Mouse (Mus musculus): Measurements from ENCODE around the gene Aldh3a1. TPM values are rescaled to one million over a fixed set of nuclear protein-coding genes. Genes with fewer than 3 reads are reported as not detected.
A peak's percentile ranks its signal among the peaks of the same experiment; 100 is the strongest.

Aldh3a1 gene
- polyA plus RNA-seq, 1 experiment from 2014 or later = 0.45 TPM

DNA sequence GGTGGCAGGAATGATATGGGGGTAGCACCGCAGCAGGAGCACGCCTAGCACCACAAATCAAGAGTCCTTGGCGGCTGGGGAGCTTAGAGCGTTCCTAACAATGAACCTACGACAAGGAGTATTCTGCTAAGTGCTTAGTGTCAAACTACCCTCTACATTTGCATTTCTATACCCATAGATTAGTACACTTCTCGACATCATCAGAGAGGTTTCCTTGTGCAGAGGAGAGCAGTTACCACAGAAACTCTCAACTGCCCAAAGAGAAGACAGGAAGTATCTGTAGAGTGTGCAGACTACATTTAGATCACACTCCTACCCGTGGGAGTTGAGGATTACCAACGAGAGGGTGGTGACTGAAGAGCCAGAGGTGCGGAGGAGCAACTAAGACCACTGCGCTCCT, 44.4 kb downstream of the Aldh3a1 start:
- no peak overlapping the region for H3K27ac ChIP-seq (replicated peaks in 1 of 2; ENCODE audit: control insufficient read depth in 1 of 2, insufficient read depth in 1 of 2, low read depth in 2 of 2, low read length in 2 of 2)
- H3K36me3 ChIP-seq (ENCODE audit: control insufficient read depth, insufficient read depth, low read length) = peaks cover 75% of the 10 kb centered on the region
- H3K4me1 ChIP-seq (ENCODE audit: control insufficient read depth in 2 of 2, insufficient read depth in 2 of 2, low read length in 2 of 2) = peaks cover 9 to 10% of the 10 kb centered on the region in 2 experiments; a peak in 3 of 4 replicates
- ATAC-seq (ENCODE audit: insufficient number of reproducible peaks, insufficient read depth, low FRiP score, low read depth) = no peak
- 70% methylated on average over 10 of the region's 10 CpGs for WGBS
- H3K9ac ChIP-seq (ENCODE audit: low read length) = no peak overlapping the region
- no peak overlapping the region for H3K4me3 ChIP-seq (ENCODE audit: control insufficient read depth in 1 of 2, insufficient read depth in 1 of 2, low read depth in 1 of 2, low read length in 2 of 2)
- no peak overlapping the region for H3K4me2 ChIP-seq (ENCODE audit: low read length)
- no peaks in the 10 kb centered on the region for H3K27me3 ChIP-seq (ENCODE audit: control insufficient read depth, insufficient read depth, low read length)
- no peaks in the 10 kb centered on the region for H3K9me3 ChIP-seq (ENCODE audit: control insufficient read depth, low read length)

DNA sequence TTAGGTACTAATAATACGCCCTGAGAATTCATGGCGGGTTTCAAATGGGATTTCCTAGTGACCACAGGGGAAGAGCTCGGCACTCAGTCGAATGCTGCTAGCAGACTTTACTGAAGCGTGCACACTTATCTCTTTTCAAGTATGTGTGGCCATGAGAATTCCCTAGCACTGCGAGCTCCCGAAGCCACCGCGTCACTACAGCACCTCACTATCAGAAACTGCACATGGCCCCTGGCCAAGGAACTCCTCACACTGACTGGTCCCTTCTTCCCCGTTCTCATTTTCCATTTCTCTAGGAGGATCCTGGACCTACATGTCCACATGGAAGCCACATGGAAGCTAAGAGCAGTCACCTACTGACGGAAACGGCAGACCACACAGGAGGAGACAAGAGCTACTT, 45.5 kb downstream of the Aldh3a1 start:
- 28% methylated on average over 12 of the region's 12 CpGs for WGBS
- Histone ChIP-seq H3K27me3 (ENCODE audit: control insufficient read depth, insufficient read depth, low read length) (no peaks in the 10 kb centered on the region), H3K27ac (replicated peaks in 1 of 2; ENCODE audit: control insufficient read depth in 1 of 2, insufficient read depth in 1 of 2, low read depth in 2 of 2, low read length in 2 of 2) (peak overlapping the region in 1 of 2 experiments; percentile 4; a peak in 1 of 4 replicates), H3K9ac (ENCODE audit: low read length) (no peak overlapping the region), H3K9me3 (ENCODE audit: control insufficient read depth, low read length) (no peaks in the 10 kb centered on the region), H3K4me2 (ENCODE audit: low read length) (peak overlapping the region; percentile 4; the same call in 1 of the 2 replicates), H3K36me3 (ENCODE audit: control insufficient read depth, insufficient read depth, low read length) (peaks cover 78% of the 10 kb centered on the region), H3K4me1 (ENCODE audit: control insufficient read depth in 2 of 2, insufficient read depth in 2 of 2, low read length in 2 of 2) (peaks cover 9 to 12% of the 10 kb centered on the region in 2 experiments; a peak in 3 of 4 replicates), H3K4me3 (ENCODE audit: control insufficient read depth in 1 of 2, insufficient read depth in 1 of 2, low read depth in 1 of 2, low read length in 2 of 2) (no peak overlapping the region)
- 0 out of 2 replicates have a peak, but pooled peaks have one; percentile 43 for ATAC-seq (ENCODE audit: insufficient number of reproducible peaks, insufficient read depth, low FRiP score, low read depth)

DNA sequence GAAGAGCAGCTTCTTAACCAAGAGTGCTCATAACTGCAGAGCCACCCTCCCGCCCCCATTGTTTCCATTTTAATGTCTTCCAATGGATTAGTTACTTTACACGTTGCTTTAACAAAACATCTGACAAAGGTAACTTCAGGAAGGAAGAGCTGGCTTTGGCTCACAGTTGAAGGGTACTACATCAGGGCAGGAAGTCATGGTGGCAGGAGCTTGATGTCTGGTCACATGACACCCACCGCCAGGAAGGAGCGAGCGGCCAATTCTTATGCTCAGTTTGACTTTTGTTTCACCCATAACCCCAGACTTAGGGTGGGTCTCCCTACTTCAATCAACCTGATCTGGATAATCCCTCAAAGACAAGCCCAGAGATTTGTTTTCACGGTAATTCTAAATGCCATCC, 51.8 kb downstream of the Aldh3a1 start:
- H3K9ac ChIP-seq (ENCODE audit: low read length) = no peak overlapping the region
- no peaks in the 10 kb centered on the region for H3K9me3 ChIP-seq (ENCODE audit: control insufficient read depth, low read length)
- 91% methylated on average over 6 of the region's 6 CpGs for WGBS
- H3K27me3 ChIP-seq (ENCODE audit: control insufficient read depth, insufficient read depth, low read length) = no peaks in the 10 kb centered on the region
- ATAC-seq (ENCODE audit: insufficient number of reproducible peaks, insufficient read depth, low FRiP score, low read depth) = no peak
- H3K4me2 ChIP-seq (ENCODE audit: low read length) = no peak overlapping the region
- peaks cover 90% of the 10 kb centered on the region for H3K36me3 ChIP-seq (ENCODE audit: control insufficient read depth, insufficient read depth, low read length)
- no peak overlapping the region for H3K27ac ChIP-seq (replicated peaks in 1 of 2; ENCODE audit: control insufficient read depth in 1 of 2, insufficient read depth in 1 of 2, low read depth in 2 of 2, low read length in 2 of 2)
- no peak overlapping the region for H3K4me3 ChIP-seq (ENCODE audit: control insufficient read depth in 1 of 2, insufficient read depth in 1 of 2, low read depth in 1 of 2, low read length in 2 of 2)
- H3K4me1 ChIP-seq (ENCODE audit: control insufficient read depth in 2 of 2, insufficient read depth in 2 of 2, low read length in 2 of 2) = peaks cover 0 to 2% of the 10 kb centered on the region in 2 experiments; a peak in 1 of 4 replicates

DNA sequence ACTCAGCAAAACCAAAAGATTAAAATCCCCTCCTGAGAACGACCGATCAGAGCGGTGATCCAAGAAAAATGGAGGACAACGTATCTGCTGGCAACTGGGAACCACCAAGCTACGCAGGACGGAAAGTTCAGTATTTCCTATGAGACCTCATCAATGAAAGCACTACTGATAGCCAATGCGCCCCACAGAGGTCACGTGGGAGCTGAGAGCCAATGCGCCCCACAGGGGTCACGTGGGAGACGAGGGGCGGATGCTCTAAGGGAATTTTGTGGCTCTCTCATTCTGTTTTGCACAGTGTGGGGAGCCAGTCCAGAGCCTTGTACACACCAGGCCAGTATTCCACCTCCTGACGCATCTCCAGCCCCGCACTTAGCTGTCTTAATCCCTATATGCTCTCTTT, 55.2 kb downstream of the Aldh3a1 start:
- Histone ChIP-seq H3K4me1 (ENCODE audit: control insufficient read depth in 2 of 2, insufficient read depth in 2 of 2, low read length in 2 of 2) (0 out of 4 replicates have a peak, but pooled peaks cover 0 to 9% of the 10 kb centered on the region in 2 experiments), H3K4me2 (ENCODE audit: low read length) (no peak overlapping the region), H3K9me3 (ENCODE audit: control insufficient read depth, low read length) (no peaks in the 10 kb centered on the region), H3K36me3 (ENCODE audit: control insufficient read depth, insufficient read depth, low read length) (peaks cover 68% of the 10 kb centered on the region), H3K9ac (ENCODE audit: low read length) (no peak overlapping the region), H3K27me3 (ENCODE audit: control insufficient read depth, insufficient read depth, low read length) (no peaks in the 10 kb centered on the region), H3K4me3 (ENCODE audit: control insufficient read depth in 1 of 2, insufficient read depth in 1 of 2, low read depth in 1 of 2, low read length in 2 of 2) (no peak overlapping the region), H3K27ac (replicated peaks in 1 of 2; ENCODE audit: control insufficient read depth in 1 of 2, insufficient read depth in 1 of 2, low read depth in 2 of 2, low read length in 2 of 2) (no peak overlapping the region)
- 94% methylated on average over 14 of the region's 14 CpGs for WGBS
- ATAC-seq (ENCODE audit: insufficient number of reproducible peaks, insufficient read depth, low FRiP score, low read depth) = no peak

DNA sequence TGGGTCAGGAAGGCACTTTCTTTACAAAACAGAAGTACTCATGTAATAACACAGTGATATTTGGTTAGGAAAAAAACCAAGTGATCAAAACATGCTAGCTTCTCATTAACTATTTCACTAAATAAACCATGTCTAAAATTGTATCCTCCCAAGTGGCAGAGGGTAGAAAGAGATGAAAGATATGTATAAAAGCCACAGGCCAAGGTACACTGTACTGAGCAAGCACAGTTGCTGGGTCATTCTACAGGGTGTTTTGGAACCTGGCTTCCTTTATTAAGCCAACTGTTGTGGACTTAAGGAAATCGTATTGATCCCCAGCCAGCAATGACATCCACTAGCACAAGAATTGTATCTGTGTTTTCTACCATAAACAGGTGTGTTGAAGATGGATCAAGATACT, 56.5 kb downstream of the Aldh3a1 start:
- Histone ChIP-seq H3K27ac (replicated peaks in 1 of 2; ENCODE audit: control insufficient read depth in 1 of 2, insufficient read depth in 1 of 2, low read depth in 2 of 2, low read length in 2 of 2) (no peak overlapping the region), H3K4me1 (ENCODE audit: control insufficient read depth in 2 of 2, insufficient read depth in 2 of 2, low read length in 2 of 2) (0 out of 4 replicates have a peak, but pooled peaks cover 0 to 9% of the 10 kb centered on the region in 2 experiments), H3K4me3 (ENCODE audit: control insufficient read depth in 1 of 2, insufficient read depth in 1 of 2, low read depth in 1 of 2, low read length in 2 of 2) (no peak overlapping the region), H3K27me3 (ENCODE audit: control insufficient read depth, insufficient read depth, low read length) (no peaks in the 10 kb centered on the region), H3K4me2 (ENCODE audit: low read length) (no peak overlapping the region), H3K36me3 (ENCODE audit: control insufficient read depth, insufficient read depth, low read length) (peaks cover 56% of the 10 kb centered on the region), H3K9me3 (ENCODE audit: control insufficient read depth, low read length) (no peaks in the 10 kb centered on the region), H3K9ac (ENCODE audit: low read length) (no peak overlapping the region)
- 87% methylated on average over 1 of the region's 1 CpGs for WGBS
- no peak for ATAC-seq (ENCODE audit: insufficient number of reproducible peaks, insufficient read depth, low FRiP score, low read depth)

DNA sequence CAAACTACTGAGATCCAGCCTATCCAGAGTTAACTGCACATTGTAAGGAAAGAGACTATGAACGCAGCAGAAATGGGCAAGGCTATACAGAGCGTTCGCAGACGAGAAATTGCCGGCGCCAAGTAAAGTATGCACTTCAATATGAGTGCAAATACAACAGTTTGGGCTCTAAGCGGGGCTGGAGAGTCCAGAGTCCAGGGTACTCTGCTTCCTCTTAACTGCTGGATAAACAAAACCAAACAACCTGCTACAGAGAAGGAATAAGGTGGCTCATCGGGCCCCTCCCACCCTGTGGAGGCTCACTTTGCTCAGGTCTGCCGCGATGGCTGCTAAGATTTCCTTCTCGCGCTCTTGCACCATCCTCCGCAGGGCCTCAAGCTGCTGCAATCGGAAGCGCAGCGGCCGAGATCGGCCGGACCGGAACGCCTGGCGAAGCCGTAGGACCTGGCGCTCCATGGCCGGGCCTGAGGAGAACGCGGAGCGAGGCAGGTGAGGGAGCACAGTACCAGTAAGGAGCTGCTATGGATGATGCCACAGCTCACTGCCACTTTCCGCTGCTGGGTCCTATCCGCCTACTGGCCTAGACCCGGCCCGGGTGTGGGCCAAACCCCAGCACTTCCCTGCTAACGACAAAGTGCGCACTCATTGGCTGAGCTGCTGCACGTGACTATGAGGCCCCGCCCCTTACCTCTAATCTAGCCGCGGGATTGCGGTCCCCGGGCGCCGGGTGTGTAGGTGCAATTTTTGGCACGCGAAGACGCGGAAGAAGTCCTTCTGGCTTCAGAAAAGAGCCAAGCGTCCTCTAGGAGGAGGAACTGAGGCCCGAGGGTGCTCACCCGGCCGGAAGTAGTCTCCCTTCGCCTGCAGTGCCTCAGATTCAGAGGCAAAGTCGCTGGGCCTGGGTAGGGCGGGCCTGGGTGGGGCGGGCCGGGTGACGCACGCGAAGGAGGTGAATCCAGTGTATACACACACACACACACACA, 59.5 kb downstream of the Aldh3a1 start, which contains the start of gene Aldh3a2:
Gene Aldh3a2 (minus strand): TSS at position 914 of the 983 bp plus-strand sequence.
- WGBS = 1% methylated on average over 58 of the region's 58 CpGs
- H3K36me3 ChIP-seq (ENCODE audit: control insufficient read depth, insufficient read depth, low read length) = peaks cover 33% of the 10 kb centered on the region
- H3K27me3 ChIP-seq (ENCODE audit: control insufficient read depth, insufficient read depth, low read length) = no peaks in the 10 kb centered on the region
- peak within 1 kb of the TSS; percentile 91 for H3K9ac ChIP-seq (ENCODE audit: low read length)
- peak within 1 kb of the TSS; percentile 82 to 92 for H3K27ac ChIP-seq (replicated peaks in 1 of 2; ENCODE audit: control insufficient read depth in 1 of 2, insufficient read depth in 1 of 2, low read depth in 2 of 2, low read length in 2 of 2)
- peak within 1 kb of the TSS; percentile 67 to 90 for H3K4me3 ChIP-seq (ENCODE audit: control insufficient read depth in 1 of 2, insufficient read depth in 1 of 2, low read depth in 1 of 2, low read length in 2 of 2)
- ATAC-seq (ENCODE audit: insufficient number of reproducible peaks, insufficient read depth, low FRiP score, low read depth) = peak; percentile 99
- no peaks in the 10 kb centered on the region for H3K9me3 ChIP-seq (ENCODE audit: control insufficient read depth, low read length)
- peak within 1 kb of the TSS; percentile 68 for H3K4me2 ChIP-seq (ENCODE audit: low read length)
- 0 out of 4 replicates have a peak, but pooled peaks cover 0 to 9% of the 10 kb centered on the region in 2 experiments for H3K4me1 ChIP-seq (ENCODE audit: control insufficient read depth in 2 of 2, insufficient read depth in 2 of 2, low read length in 2 of 2)
